Mouse (Mus musculus): Measurements from ENCODE around the gene Rc3h1. TPM values are rescaled to one million over a fixed set of nuclear protein-coding genes. Genes with fewer than 3 reads are reported as not detected.
A peak's percentile ranks its signal among the peaks of the same experiment; 100 is the strongest.
"Not testable (repeated sequence)": the region's sequence is repeated elsewhere in the genome, so short reads cannot be mapped to it uniquely, and the experiment has no call there.

Gene Rc3h1
- total RNA-seq (2021), result 10 to 100 TPM; 42.5 to 44.0 TPM

DNA sequence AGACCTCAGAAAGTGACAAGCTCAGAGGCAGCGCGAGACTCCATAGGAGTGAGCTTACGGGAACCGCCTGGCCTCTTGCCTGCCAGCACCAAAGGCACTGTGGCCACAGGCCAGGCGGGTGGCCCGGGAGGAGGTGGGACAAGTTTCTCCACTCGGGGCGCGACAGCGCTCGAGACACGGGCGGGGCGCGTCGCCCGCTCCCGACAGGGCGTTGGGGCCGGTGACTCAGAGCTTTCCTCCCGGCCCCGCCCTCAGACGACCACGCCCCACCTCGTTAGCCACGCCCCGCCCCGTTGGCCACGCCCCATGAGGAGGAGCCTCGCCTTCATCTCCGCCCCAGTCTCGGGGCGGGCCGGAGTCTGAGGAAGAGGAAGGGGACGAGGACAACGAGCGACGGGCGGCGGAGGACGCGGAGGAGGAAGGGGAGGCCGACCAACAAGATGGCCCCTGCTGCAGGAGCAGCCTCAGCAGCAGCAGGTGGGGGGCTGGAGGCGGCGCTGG, at the start of gene Rc3h1:
TSS of gene Rc3h1 (plus strand) at position 362 of the 501 bp plus-strand sequence.
- peak; percentile 98 for DNase-seq
- intact Hi-C loops (cut with DNase I), result no loop called here

DNA sequence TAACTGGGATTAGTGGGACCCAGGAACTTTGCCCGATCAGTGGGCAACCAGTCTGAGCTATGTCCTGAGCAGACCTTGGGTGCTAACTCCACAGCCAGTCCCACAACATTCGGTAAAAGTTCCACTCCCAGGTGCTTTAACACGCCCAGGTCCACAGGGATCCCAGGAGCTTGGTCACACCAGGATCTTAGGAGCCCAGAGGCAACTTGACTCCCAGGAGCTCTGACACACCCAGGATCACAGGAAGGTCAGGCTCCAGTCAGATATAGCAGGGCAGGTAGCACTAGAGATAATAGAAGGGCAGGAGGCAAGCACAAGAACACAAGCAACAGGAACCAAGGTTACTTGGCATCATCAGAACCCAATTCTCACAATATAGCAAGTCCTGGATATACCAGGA, 48.1 kb upstream of the Rc3h1 start:
- intact Hi-C loops (cut with DNase I), result no loop called here

DNA sequence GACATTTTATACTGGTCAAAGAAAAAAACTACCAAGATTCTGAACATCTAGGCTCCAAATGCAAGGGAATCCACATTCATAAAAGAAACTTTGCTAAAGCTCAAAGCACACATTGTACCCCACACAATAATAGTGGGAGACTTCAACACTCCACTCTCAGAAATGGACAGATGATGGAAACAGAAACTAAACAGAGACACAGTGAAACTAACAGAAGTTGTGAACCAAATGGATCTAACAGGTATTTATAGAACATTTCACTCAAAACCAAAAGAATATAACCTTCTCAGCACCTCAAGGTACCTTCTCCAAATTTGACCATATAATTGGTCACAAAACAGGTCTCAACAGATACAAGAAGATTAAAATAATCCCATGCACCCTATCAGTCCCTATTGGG, 46.3 kb upstream of the Rc3h1 start:
- intact Hi-C loops (cut with DNase I); DNase-seq: not testable (repeated sequence)

More for the DNA sequence above, 48.1 kb upstream of the Rc3h1 start:
- DNase-seq, result no peak

- intact Hi-C loops (cut with DNase I), result no loop called here
- DNase-seq, result no peak
Measured at GRCm38 (mm10) chr1:160861142-160861541, 45.1 kb upstream of the Rc3h1 start.

- intact Hi-C loops (cut with DNase I), result no loop called here
- no peak for DNase-seq
Measured at GRCm38 (mm10) chr1:160861632-160862031, 44.6 kb upstream of the Rc3h1 start.

- DNase-seq, result no peak
Measured at GRCm38 (mm10) chr1:160863027-160863426, 43.2 kb upstream of the Rc3h1 start.

GRCm38 (mm10) chr1:160874757-160875156, 31.5 kb upstream of the Rc3h1 start:
- intact Hi-C loops (cut with DNase I), result no loop called here
- no peak for DNase-seq

More at GRCm38 (mm10) chr1:160863027-160863426, 43.2 kb upstream of the Rc3h1 start:
- intact Hi-C loops (cut with DNase I), result no loop called here

DNA sequence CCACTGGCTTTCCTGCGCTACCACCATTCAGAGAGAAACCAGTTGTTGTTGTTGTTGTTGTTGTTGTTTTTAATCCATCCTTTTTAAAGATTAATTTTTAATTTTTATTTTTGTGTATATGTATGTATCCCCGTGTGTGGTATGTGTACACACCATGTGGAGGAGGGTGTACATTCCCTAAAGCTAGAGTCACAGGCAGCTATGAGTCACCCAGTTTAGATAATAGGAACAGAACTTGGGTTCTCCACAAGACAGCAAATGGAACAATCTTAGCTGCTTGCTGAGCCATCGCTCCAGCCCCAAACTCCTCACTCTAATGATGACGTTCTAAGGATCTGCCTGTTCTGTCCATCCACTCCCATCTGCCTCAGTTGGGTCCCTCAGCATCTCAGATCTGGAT, 29.2 kb upstream of the Rc3h1 start:
- intact Hi-C loops (cut with DNase I), result no loop called here
- no peak for DNase-seq

DNA sequence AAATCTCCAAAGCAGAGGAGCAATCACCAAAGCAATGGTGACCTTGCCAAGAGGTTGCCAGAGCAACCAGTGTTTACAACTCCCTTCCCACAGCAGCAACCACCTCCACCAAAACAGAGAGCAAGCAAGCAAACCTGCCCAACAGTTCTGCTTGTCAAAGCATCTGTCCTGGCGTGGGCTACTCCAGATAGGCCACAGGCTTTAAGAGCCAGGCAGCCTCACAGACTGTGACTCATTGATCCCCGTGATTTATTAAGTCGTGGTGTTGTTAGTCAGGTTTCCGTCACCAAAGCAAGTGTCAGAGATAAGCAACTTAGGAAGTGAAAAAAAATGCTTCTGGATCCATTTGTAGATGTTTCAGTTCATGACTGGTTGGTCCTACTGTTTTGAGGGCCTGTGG, 27.7 kb upstream of the Rc3h1 start:
- intact Hi-C loops (cut with DNase I), result no loop called here
- DNase-seq, result no peak

DNA sequence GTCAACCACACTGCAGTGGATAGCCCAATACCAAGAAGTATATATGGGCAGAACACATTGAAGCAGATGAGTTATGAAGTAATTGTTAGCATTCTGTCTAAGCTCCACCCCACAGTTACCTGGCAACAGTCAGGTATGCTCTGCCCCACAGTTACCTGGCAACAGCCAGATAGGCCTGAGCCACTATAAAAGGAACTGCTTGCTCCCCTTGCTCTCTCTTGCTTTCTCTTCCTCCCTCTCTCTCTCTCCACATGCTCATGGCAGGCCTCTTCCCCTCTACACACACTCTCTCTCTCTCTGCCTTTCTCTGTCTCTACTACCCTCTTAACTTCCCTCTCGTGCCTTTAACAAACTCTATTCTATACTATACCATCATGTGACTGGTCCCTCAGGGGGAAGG, 24.8 kb upstream of the Rc3h1 start:
- intact Hi-C loops (cut with DNase I); DNase-seq: not testable (repeated sequence)

DNA sequence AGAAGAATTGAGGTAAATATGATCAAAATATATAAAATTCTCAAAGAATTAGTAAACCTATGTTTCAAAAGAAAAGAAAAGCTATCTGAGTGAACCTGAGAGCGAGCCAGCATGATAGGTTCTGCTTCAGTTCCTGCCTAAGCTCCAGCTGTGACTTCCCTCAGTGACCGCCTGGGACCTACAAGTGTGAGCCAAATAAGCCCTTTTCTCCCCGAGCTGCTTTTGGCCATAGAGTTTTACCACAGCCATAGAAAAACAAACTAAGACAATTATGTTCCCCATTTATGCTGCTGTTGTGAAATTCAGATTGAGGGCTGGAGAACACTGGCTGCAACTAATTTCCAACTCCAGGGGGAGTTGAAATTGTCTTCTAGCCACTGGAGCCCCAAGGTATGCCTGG, 24.2 kb upstream of the Rc3h1 start:
- DNase-seq, result no peak
- intact Hi-C loops (cut with DNase I), result no loop called here

GRCm38 (mm10) chr1:160884273-160884672, 21.9 kb upstream of the Rc3h1 start:
- intact Hi-C loops (cut with DNase I), result no loop called here
- DNase-seq, result no peak

- DNase-seq, result no peak
- intact Hi-C loops (cut with DNase I), result no loop called here
Measured at GRCm38 (mm10) chr1:160884993-160885392, 21.2 kb upstream of the Rc3h1 start.

DNA sequence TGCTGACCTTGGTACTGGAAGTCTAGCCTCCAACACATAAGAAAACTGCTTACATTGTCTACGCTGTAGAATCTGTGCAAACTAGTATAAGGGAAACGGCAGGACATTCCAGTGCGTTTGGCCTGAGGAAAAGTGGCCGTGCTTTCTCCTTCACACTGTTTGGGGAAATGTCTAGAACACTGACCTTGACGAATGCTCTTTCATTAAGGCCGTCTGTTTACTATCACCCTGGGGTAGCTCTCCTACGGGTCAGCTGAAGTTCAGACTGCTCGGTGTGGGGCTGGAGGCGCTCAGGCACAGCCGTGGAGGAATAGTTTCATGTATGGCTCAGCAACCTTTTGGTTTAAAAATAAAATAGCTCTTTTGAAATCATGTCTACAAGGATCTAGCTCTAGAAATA, 6.5 kb upstream of the Rc3h1 start:
- intact Hi-C loops (cut with DNase I), result no loop called here
- DNase-seq, result no peak

- no peak for DNase-seq
- intact Hi-C loops (cut with DNase I), result no loop called here
Measured at GRCm38 (mm10) chr1:160904047-160904446, 2.2 kb upstream of the Rc3h1 start.

DNA sequence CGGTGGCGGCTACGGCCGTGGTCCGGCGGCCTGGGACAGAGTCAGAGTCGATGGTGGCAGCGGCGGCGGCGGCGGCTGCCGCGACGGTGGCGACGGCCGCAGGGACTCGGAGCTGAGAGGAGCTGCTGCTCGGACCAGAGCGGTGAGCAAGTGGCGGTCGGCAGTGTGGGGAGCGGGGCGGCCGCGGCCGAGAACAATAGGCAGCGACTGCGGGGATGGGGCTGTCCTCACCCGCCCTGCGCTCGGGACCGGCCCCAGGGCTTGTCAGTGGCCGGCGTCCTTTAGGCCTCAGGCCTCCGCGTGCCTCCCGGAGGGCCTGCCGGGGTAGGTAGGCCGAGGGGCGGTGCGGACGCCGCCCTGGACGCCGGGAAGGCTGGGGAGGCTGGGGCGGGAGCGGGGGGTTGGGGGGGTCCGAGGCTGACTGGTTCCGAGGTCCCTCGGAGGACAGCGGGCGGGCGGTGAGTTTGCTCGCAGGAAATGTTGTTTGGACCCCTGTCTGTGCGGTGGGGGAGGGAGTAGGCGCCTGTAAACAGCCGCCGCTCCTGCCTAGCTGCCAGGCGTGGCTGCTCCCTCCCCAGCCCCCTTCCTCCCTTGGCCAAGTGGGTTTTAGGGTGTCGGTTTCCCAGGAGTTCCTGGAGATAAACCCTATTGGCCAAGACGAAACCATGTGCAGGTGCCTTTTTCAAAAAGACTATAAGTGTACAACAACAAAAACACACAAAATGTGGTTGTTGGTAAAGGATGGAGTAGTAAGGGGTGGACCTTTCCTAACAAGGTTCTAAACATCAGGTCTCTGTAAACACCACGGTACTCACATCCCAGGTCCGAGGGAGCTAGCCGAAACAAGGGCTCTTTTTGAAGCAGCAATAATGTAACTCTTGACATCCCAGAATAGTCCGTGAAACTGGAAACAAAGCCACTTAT, 602 bp downstream of the Rc3h1 start:
- peak; percentile 47 for DNase-seq
- intact Hi-C loops (cut with DNase I), result no loop called here

- intact Hi-C loops (cut with DNase I), result no loop called here
Measured at GRCm38 (mm10) chr1:160910176-160910575, 4.0 kb downstream of the Rc3h1 start.

DNA sequence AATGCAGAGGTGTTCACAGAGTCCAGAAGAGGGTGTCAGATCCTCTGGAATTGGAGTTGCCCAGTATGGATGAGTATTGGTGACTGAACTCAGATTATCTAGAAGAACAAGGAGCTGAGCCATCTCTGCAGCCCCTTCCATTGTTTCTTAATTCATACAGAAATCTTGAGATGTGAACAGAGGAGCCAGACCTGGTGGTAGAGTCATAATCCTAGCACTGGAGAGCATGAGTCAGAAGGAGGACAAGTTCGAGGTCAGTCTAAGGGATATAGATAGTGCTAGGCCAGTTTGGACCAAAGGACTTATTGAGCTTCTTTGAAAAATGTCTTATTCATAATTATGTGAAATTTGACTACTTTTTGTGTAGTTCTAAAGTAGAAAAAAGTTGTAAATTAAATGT, 4.6 kb downstream of the Rc3h1 start:
- intact Hi-C loops (cut with DNase I), result no loop called here
- no peak for DNase-seq

More at GRCm38 (mm10) chr1:160910176-160910575, 4.0 kb downstream of the Rc3h1 start:
- DNase-seq, result no peak

DNA sequence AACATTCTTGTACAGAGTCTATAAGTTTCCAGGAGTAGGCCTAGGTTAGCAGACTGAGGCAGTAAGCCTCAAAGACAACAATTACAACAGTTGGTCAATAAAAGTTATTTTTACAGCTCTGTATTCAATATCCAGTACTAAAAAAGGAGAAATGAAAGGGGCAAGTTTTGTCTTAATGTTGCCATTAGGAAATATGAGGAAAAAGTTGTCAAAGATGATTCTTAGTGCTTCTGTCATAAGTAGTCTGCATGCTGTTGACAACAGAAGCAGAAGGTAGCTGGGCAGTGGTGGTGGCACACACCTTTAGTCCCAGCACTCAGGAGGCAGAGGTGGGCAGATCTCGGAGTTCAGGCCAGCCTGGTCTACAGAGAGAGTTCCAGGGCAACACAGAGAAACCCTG, 13.2 kb downstream of the Rc3h1 start:
- DNase-seq, result no peak
- intact Hi-C loops (cut with DNase I), result no loop called here

- intact Hi-C loops (cut with DNase I), result no loop called here
- no peak for DNase-seq
Measured at GRCm38 (mm10) chr1:160921938-160922337, 15.7 kb downstream of the Rc3h1 start.

GRCm38 (mm10) chr1:160931320-160931719, 25.1 kb downstream of the Rc3h1 start:
- no peak for DNase-seq
- intact Hi-C loops (cut with DNase I), result no loop called here

GRCm38 (mm10) chr1:160933896-160934482, 27.8 kb downstream of the Rc3h1 start:
- DNase-seq, result peak; percentile 4
- intact Hi-C loops (cut with DNase I), result loop anchor here (1.0 kb wide), 1 partner anchor 191 kb away; no protein-coding TSS in a partner anchor
